Mouse (Mus musculus): ENCODE measurements around the gene Nabp2.

DNA sequence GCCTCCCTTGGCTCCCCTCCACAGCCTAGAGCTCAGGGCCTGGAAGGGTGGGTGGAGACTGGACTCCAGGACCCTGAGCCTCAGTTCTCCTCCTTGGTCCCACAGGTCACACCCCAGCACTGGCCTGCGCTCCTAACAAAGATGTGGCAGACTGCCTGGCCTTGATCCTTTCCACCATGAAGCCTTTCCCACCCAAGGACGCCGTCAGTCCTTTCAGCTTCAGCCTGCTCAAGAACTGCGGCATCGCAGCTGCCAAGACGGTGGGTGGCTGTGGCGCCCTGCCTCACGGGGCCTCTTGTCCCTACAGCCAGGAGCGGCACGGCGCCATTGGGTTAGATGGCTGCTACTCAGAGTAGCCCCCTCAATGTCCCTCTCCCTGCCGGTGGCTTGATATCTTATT lies 20.9 kb downstream of the Nabp2 start:
- TF ChIP-seq POLR2A (IDR thresholded peaks at IDR 0.05; ENCODE audit: low read depth, low read length) = no peak
- no peak for TF ChIP-seq CTCF (IDR thresholded peaks at IDR 0.05; ENCODE audit: borderline replicate concordance, insufficient read depth, low read length)
